Mouse (Mus musculus): ENCODE measurements at regions not wholly inside any gene's neighbourhood (a gene's known extent, or its start where the extent isn't known, plus 50 kb on each side); places are given as distances from the start of the nearest gene placed in this dataset.

- in situ Hi-C loops (cut with MboI, MseI), result no loop called here
Measured at GRCm38 (mm10) chr15:51721363-51721762, 2163.3 kb upstream of the Gm7489 start.

GRCm38 (mm10) chr15:51724127-51724526 lies 2160.6 kb upstream of the Gm7489 start:
- in situ Hi-C loops (cut with MboI, MseI), result no loop called here

GRCm38 (mm10) chr15:51725457-51725856 lies 2159.2 kb upstream of the Gm7489 start:
- in situ Hi-C loops (cut with MboI, MseI), result no loop called here

- in situ Hi-C loops (cut with MboI, MseI), result no loop called here
Measured at GRCm38 (mm10) chr15:51730106-51730505, 2154.6 kb upstream of the Gm7489 start.

- in situ Hi-C loops (cut with MboI, MseI), result no loop called here
Measured at GRCm38 (mm10) chr15:51730805-51731412, 2153.8 kb upstream of the Gm7489 start.

- in situ Hi-C loops (cut with MboI, MseI), result no loop called here
Measured at GRCm38 (mm10) chr15:51734194-51734593, 2150.5 kb upstream of the Gm7489 start.

Data from T-helper 1 cell (primary cell).